ENCODE assay signal across 8 mouse cellular contexts in the genomic region with DNA sequence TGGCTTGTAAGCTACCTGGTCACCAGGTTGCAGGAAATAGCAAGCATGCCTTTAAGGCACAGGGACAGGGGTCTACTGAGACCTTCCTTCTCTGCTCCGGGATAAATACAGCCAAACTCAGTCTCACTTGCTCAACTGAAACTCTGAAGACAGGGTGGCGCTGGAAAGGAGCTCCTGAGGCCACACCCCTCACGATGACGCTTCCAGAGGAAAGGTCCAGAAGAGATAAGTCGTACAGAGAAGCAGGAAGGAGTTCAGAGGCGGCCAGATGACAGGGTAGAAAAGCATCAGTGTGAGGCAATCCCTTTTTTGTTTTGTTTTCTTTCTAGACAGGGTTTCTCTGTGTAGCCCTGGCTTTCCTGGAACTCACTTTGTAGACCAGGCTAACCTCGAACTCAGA. TPM values are rescaled to one million over a fixed set of nuclear protein-coding genes. Genes with fewer than 3 reads are reported as not detected.
DNase-seq lines count a peak whose midpoint lies in the region.

No protein-coding gene starts in this region.

- DNase-seq in testis, postnatal 10 days (ENCODE audit: low spot score), result peak; percentile 55
- DNase-seq in testis, postnatal 14 days (ENCODE audit: low spot score), result no peak
- DNase-seq in gastrocnemius, postnatal 25 days, result peak; percentile 46
- peak; percentile 47 to 63 for DNase-seq in kidney, postnatal 25 days
- peak; percentile 49 to 55 for DNase-seq in natural killer cell, adult 2 months (ENCODE audit: low spot score in 2 of 2)
- DNase-seq in layer of hippocampus, adult 9-10 months (ENCODE audit: low spot score), result no peak
- no peak for DNase-seq in layer of hippocampus, postnatal 10 days (ENCODE audit: low spot score in 2 of 2)
- DNase-seq in cerebellum, postnatal 25 days, result no peak

RNA-seq across cellular contexts. Expression of gene Zc3hav1, which starts 8.6 kb away (rescaled TPM):
- total RNA-seq in gastrocnemius, postnatal 25 days (2021), result 1 to 10 TPM; 5.1 to 6.9 TPM
- total RNA-seq in layer of hippocampus, postnatal 10 days (2021), result 1 to 10 TPM; 3.0 to 3.1 TPM

RNA-seq across cellular contexts. Expression of gene Ttc26, which starts 35.5 kb away (rescaled TPM):
- total RNA-seq in gastrocnemius, postnatal 25 days (2021), result 1 to 10 TPM; 1.1 to 1.7 TPM
- 10 to 100 TPM in 1 of 2 experiments, 1 to 10 TPM in 1; 9.8 to 10.1 TPM for total RNA-seq in layer of hippocampus, postnatal 10 days (2021)

RNA-seq across cellular contexts. Expression of gene Zc3hav1l, which starts 46.7 kb away (rescaled TPM):
- 1 to 10 TPM in 1 of 2 experiments, under 1 TPM in 1; 0.84 to 1.0 TPM for total RNA-seq in gastrocnemius, postnatal 25 days (2021)
- total RNA-seq in layer of hippocampus, postnatal 10 days (2021), result 1 to 10 TPM; 3.6 to 4.1 TPM

Comparison
In these comparisons a context has a peak if more than half of its experiments do, and no peak if none do; other contexts are left out.
1. DNase-seq: peak in testis, postnatal 10 days (single experiment), gastrocnemius, postnatal 25 days (single experiment), kidney, postnatal 25 days (2 of 2) and natural killer cell, adult 2 months (2 of 2); none in testis, postnatal 14 days (single experiment), layer of hippocampus, adult 9-10 months (single experiment), layer of hippocampus, postnatal 10 days (0 of 2) and cerebellum, postnatal 25 days (0 of 2).